Mouse (Mus musculus): ENCODE results near the gene Ophn1.

Gene Ophn1

GRCm38 (mm10) chrX:98835989-98836388 is 54.8 kb downstream of the Ophn1 start:
- peak; percentile 54 for DNase-seq (ENCODE audit: low read depth, low spot score)

GRCm38 (mm10) chrX:98803813-98804212 is 87.0 kb downstream of the Ophn1 start:
- DNase-seq (ENCODE audit: low read depth, low spot score), result no peak

GRCm38 (mm10) chrX:98774247-98774950 is 116.4 kb downstream of the Ophn1 start:
- DNase-seq (ENCODE audit: low read depth, low spot score), result no peak

- peak; percentile 21 for DNase-seq (ENCODE audit: low read depth, low spot score)
These were observed 135.7 kb downstream of the Ophn1 start for GRCm38 (mm10) chrX:98755089-98755488.

- peak; percentile 69 for DNase-seq (ENCODE audit: low read depth, low spot score)
These were observed 139.5 kb downstream of the Ophn1 start for GRCm38 (mm10) chrX:98751279-98751817.

GRCm38 (mm10) chrX:98736758-98737157 is 154.1 kb downstream of the Ophn1 start:
- no peak for DNase-seq (ENCODE audit: low read depth, low spot score)

GRCm38 (mm10) chrX:98722991-98723390 is 167.8 kb downstream of the Ophn1 start:
- DNase-seq (ENCODE audit: low read depth, low spot score), result no peak

- DNase-seq (ENCODE audit: low read depth, low spot score), result no peak
These were observed 183.1 kb downstream of the Ophn1 start for GRCm38 (mm10) chrX:98707766-98708165.

- DNase-seq (ENCODE audit: low read depth, low spot score), result peak; percentile 77
These were observed 189.2 kb downstream of the Ophn1 start for GRCm38 (mm10) chrX:98701635-98702034.

GRCm38 (mm10) chrX:98682603-98683002 is 208.2 kb downstream of the Ophn1 start:
- peak; percentile 56 for DNase-seq (ENCODE audit: low read depth, low spot score)

GRCm38 (mm10) chrX:98681281-98681680 is 209.5 kb downstream of the Ophn1 start:
- DNase-seq (ENCODE audit: low read depth, low spot score), result no peak

GRCm38 (mm10) chrX:98670988-98671387 is 219.8 kb downstream of the Ophn1 start:
- DNase-seq (ENCODE audit: low read depth, low spot score), result peak; percentile 46

GRCm38 (mm10) chrX:98651431-98651830 is 239.4 kb downstream of the Ophn1 start:
- DNase-seq (ENCODE audit: low read depth, low spot score), result peak; percentile 59

GRCm38 (mm10) chrX:98628666-98629404 is 262.0 kb downstream of the Ophn1 start:
- DNase-seq (ENCODE audit: low read depth, low spot score), result no peak

GRCm38 (mm10) chrX:98618865-98619264 is 272.0 kb downstream of the Ophn1 start:
- DNase-seq (ENCODE audit: low read depth, low spot score), result peak; percentile 65

GRCm38 (mm10) chrX:98617426-98617825 is 273.4 kb downstream of the Ophn1 start:
- no peak for DNase-seq (ENCODE audit: low read depth, low spot score)

- no peak for DNase-seq (ENCODE audit: low read depth, low spot score)
These were observed 316.6 kb downstream of the Ophn1 start for GRCm38 (mm10) chrX:98574201-98574600.

- no peak for DNase-seq (ENCODE audit: low read depth, low spot score)
These were observed 344.4 kb downstream of the Ophn1 start for GRCm38 (mm10) chrX:98546458-98546857.

GRCm38 (mm10) chrX:98515329-98515728 is 375.5 kb downstream of the Ophn1 start:
- peak; percentile 5 for DNase-seq (ENCODE audit: low read depth, low spot score)

- no peak for DNase-seq (ENCODE audit: low read depth, low spot score)
These were observed 376.4 kb downstream of the Ophn1 start for GRCm38 (mm10) chrX:98514359-98514904.
